Mouse (Mus musculus) ovary, postnatal 14 days (tissue): ENCODE measurements around the gene Dirc2.

Source experiments
- DNase-seq: peaks from one replicate; pipeline ENCODE4 v3.0.0; 2022; ENCODE audit warnings: low spot score

Gene Dirc2

GRCm38 (mm10) chr16:35772598-35772997, 3.4 kb upstream of the Dirc2 start:
- no peak for DNase-seq

- no peak for DNase-seq
These were observed 2.5 kb upstream of the Dirc2 start for GRCm38 (mm10) chr16:35771606-35772005.

- DNase-seq: no peak
These were observed 2.0 kb upstream of the Dirc2 start for GRCm38 (mm10) chr16:35771141-35771540.

DNA sequence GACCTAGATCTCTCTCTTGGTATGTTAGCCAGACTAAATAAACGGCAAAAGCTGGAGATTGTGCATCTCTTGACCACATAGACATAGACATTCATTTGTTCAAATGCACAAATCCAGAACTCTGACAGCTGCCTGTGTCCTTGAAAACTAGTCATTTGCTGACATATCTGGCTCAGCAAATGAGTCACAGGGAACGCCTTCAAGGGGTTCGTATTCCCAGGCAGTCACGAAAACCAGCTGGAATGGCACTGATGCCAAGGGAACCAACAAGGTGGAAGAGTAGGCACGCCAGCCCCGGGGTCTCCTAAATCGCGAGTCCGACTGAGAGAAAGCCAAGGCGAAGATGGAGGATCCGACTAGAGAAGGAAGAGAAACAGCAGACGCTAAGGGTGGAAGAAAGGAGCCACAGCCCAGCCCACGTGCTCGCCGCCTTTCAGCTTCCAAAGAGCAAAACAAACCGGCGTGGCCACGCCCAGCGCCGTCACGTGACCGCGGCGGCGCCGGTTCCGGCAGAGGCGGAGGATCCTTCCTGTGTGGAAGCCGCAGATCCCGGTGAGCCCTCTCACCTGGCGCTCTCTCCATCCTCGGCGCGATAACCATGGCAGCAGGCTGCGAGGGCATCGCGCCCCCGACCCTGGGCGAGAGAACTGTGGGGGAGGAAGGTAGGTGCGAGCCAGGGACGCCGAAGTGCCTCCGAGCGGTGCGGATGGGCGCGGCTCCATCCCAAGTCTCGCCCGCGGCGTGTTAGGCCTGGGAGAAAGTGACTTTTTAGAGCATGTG, 912 bp upstream of the Dirc2 start, which contains the start of gene Hspbap1:
Gene Hspbap1 (plus strand): TSS at position 498 of the 780 bp plus-strand sequence.
- peak; percentile 80 for DNase-seq

- no peak for DNase-seq
These were observed 729 bp downstream of the Dirc2 start for GRCm38 (mm10) chr16:35768469-35768784.

- DNase-seq: no peak
These were observed 2.8 kb downstream of the Dirc2 start for GRCm38 (mm10) chr16:35766366-35766765.

DNA sequence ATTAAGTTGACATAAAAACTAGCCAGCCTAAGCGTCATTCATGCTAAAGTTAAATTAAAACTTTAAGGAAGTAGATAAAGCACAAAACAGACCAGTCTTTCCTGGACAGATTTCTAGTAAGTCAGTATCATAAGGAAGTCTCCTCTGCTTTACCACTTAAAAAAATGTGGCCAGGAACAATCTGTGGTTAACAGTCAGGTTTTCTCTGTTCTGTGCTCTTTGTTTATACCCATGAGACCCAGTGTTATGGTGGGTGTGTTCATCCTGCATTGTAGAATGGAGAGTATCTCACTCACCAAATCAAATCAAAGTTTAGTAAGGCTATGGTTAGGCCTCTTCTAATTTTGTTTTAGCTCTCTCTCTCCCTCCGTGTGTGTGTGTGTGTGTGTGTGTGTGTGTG, 3.7 kb downstream of the Dirc2 start:
- DNase-seq: no peak

DNA sequence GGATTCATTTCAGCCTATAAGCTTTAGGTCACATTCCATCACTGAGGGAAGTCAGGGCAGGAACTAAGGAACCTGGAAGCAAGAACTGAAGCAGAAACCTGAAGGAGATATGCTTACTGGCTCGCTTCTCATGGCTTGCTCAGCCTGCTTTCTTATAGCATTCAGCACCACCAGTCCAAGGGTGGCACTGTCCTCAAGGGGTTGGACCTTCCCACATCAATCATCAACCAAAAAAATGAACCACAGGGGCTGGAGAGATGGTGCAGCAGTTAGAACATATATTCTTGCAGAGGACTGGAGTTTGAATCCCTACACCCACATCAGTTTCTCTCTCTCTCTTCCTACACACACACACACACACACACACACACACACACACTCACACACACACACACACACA, 4.2 kb downstream of the Dirc2 start:
- DNase-seq: no peak

DNA sequence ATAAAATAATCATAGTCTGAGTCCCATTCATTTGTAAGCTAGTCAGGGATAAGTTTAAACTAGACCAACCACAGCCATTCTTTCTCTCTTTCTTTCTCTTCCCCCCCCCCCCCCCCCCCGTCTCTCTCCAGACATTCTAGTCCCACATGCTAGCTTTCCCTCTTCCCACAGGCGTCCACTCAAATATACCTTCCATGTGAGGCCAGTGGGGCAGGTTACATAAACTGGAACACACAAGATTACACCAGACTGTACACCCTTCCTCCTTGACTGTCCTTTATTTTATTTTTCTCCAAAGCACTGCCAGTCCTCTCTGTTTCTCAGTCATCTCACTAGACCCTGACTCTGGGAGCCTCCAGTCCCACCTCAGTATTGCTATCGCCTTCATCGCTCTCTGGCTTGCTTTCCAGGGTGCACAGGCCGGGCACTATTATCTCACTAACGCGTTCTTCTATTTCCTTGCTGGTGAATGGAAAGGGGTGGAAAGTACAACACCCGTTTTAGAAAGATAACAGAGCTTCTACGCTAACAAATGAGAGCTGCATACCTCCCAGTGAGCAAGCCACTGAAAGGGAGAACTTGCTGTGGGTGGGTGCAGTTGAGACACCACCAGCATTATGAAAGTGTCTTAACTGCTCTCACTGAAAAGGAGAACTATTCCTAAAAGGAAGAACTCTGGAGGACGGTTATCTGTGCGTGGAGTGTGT, 5.4 kb downstream of the Dirc2 start:
- no peak for DNase-seq

- no peak for DNase-seq
These were observed 9.8 kb downstream of the Dirc2 start for GRCm38 (mm10) chr16:35759401-35759800.

GRCm38 (mm10) chr16:35756697-35757096, 12.5 kb downstream of the Dirc2 start:
- DNase-seq: no peak

DNA sequence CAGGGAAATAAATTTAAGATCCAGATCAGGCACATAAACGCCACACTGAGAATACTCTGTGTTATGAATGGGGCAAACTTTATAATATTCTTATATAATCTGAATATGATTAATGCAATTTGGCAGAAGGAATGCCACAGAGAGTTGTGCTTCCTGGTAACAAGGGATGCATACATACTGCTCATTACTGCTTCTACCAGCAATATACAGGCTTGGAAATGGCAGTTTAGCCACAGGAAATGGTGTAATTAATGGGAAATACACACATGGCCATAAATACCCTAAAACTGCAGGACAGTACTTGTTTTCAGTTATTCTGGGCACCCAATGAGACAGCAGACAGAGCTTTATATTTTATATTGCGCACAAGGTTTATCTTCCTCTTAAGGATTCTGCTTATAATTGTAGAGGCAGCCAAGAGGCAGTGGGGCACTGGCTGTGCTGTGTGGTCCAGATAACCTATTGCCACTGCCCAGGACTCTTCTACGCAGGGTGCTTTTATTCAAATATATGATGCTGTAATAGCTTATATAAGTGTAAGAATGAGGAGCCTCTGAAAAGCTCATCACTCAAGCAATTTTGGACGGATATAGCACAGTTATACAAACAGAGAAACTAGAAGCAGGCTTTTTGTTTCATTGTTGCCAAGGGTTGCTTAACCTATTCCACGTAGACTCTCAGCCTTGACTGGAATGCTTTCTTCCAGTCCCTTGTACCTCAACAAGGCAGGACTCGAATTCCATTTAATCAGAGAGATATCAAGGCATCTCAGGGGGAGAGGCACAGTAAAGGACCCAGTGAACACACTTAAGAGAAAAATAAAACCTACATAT, 13.4 kb downstream of the Dirc2 start:
- no peak for DNase-seq

DNA sequence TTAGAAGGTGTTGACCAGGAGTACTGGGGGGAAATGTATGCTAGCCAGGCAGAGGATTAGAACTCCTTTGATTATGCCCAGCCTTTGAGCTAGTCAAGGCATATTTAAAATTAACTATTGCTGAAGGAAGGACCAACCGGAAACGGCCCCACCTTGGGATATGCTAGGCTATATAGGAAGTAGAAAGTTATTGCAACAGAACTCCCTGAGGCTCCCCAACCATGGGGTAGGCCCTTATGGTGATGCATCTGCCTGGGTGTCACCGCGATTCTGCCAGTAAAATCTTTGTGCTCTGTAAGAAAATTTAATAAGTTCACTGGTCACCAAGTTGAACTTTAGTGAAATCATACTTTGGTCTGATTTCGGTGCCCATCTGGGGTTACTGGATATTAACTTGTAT, 15.2 kb downstream of the Dirc2 start:
- no peak for DNase-seq

DNA sequence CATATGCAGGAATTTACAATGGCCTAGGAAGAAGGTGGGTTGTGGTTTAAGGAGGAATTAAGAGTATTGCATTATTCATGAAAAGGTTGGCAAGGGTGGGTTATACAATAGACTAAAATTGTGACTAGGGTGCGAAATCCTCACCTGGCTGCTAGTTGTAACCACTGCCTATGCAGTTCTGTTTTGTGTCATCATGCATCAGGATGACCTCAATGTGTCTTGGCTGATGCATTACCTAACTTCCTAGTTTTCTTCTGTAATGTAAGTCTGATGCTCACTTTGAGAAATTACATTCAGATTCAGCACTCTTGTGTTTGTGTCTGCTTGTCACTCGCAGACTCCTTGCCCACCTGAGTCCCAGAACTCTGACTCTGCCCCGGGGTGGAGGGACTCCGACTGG, 17.3 kb downstream of the Dirc2 start:
- no peak for DNase-seq

DNA sequence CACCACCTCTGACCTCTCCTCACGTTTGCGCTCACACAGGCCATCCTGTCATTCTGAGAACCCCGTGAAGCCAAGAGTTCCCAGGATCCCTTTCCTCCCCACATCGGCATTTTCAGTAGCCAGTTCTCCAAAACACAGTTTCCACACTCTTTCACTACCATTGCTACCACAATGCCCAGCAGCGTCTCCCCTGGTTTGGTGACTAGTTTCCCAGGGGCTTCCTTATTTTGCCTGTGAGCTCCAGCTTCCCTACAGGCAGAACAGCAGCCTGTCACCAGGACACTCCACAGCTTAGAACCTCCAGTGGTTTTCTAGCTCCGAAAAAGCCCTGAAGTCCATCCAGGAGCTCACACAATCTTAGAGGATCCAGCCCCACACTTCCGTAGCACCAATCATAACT, 19.8 kb downstream of the Dirc2 start:
- DNase-seq: no peak

DNA sequence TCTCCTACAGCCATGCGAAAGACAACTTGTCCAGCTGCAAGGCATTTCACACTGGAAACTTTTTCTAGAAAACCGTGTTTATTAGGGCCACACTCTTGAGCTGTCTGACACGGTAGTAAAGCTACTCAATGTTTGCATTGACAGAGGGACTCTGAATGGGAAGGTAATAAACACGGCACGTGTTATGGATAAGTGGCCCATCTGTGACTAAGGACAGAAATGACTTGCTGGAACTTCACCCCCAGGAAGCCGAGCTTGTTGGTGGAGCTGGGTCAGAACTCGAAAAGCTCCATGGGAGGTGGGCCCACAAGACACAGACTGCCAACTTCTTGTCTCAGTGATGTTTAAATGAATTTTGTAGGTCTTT, 20.9 kb downstream of the Dirc2 start:
- no peak for DNase-seq

DNA sequence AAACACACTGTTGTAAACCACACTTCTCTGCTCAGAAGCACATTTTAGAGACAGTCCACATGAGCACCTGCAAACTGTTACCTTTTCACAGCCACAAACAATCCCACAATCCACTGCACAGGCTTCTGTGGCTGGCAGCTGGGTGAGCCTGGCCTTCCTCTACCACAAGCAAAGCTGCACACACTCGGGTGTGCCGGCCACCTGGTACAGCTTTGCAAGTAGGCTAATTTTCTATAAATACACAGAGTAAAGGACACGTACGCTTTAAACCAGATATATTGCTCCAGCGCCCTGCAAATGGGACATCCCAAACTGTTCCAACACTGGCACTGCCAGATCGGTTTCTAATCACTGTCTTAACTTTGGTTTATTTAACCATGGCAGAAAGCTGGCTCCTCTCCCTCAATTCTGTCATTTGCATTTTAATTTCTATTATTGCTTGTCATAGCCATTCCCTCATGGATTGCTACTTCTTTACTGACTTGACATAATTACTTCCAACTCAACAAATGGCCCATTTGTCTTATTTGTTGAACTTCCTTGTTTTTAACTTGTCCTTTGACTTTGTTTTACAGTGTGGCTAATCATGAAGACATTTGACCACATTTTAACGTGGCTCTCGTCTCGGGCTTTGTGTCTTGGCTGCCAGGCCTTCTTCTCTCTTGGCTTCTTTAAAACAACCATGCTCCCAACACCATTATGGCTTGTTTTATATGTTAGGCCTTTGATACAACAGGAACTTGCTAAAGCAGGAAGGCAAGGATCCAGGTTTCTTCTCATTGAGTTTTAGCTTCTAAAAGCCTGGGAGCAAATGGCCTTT, 21.5 kb downstream of the Dirc2 start:
- DNase-seq: no peak

- no peak for DNase-seq
These were observed 26.8 kb downstream of the Dirc2 start for GRCm38 (mm10) chr16:35742251-35742937.

DNA sequence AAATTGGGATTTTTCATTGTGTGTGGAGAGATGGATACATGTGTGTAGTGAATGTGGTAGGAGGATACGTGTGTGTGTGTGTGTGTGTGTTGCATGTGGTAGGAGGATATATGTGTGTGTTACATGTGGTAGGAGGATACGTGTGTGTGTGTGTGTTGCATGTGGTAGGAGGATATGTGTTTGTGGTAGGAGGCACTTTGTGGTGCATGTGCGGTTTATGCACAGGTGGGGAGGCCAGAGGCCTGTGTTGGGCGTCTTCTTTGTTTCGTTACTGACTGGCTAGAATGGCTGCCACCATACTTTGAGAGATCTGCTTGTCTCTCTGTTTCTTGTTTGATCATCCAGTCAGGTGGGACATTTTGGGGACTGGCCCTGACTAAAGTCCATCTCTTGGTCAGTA, 27.5 kb downstream of the Dirc2 start:
- DNase-seq: no peak

DNA sequence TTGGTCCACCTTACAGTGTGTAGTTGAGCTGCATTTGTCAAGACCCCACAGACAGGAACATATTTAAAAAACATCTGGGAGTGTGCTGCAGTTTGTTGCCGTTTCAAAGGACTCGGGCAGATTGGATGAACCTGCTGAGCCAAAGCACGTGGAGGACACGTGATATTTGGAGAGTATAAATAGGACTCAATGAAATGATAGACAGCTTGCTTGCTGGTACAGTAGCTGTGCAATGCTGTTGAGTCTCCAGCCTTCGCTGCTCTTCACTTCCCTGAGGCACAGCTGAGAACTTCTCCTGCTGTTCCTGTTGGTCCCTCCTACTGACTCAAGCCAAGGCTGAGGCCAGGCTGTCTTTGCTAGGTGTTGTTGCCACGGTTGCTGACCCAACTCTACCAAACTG, 28.2 kb downstream of the Dirc2 start:
- DNase-seq: no peak

- DNase-seq: no peak
These were observed 28.8 kb downstream of the Dirc2 start for GRCm38 (mm10) chr16:35740357-35740756.
